In genomic region chr9:119517467-119517866, GRCm38 (mm10) we compare ENCODE assay signal across 14 mouse cellular contexts.
A peak's percentile ranks its signal among the peaks of the same experiment; 100 is the strongest.
DNase-seq lines count a peak whose midpoint lies in the region; ATAC-seq lines count a peak whose summit lies in the region.
"Had no signal": no experiment of that assay in that cellular context is flagged by ENCODE, and none has a peak within 500 bp of the region (broad histone marks: within the 10 kb centered on the region; RNA-seq: fewer than 3 reads in every experiment).

No protein-coding gene starts in this region.

- peak overlapping the region; percentile 16; the same call in 1 of the 2 replicates for H3K4me2 ChIP-seq in heart, embryonic 14.5 days (ENCODE audit: low read length)
- peak overlapping the region; percentile 27; the same call in 1 of the 2 replicates for H3K4me2 ChIP-seq in midbrain, embryonic 13.5 days (replicated peaks)
- H3K4me2 ChIP-seq in midbrain, embryonic 16.5 days (ENCODE audit: low read length) = no peak overlapping the region
- peak overlapping the region; percentile 21; the same call in 1 of the 2 replicates for H3K4me2 ChIP-seq in hindbrain, embryonic 14.5 days (replicated peaks)
- H3K4me2 ChIP-seq in neural tube, embryonic 13.5 days = peak overlapping the region; percentile 27; the same call in 1 of the 2 replicates

- peaks cover 28% of the 10 kb centered on the region for H3K36me3 ChIP-seq in heart, embryonic 14.5 days (ENCODE audit: control insufficient read depth, insufficient read depth, low read length)
- H3K36me3 ChIP-seq in midbrain, embryonic 13.5 days = no peaks in the 10 kb centered on the region
- H3K36me3 ChIP-seq in midbrain, embryonic 16.5 days (ENCODE audit: control insufficient read depth, insufficient read depth, low read length) = no peaks in the 10 kb centered on the region
- no peaks in the 10 kb centered on the region for H3K36me3 ChIP-seq in hindbrain, embryonic 14.5 days (replicated peaks; ENCODE audit: control insufficient read depth, insufficient read depth)
- no peaks in the 10 kb centered on the region for H3K36me3 ChIP-seq in neural tube, embryonic 13.5 days

- 0 out of 2 replicates have a peak overlapping the region, but pooled peaks have one; percentile 34 for H3K9ac ChIP-seq in heart, embryonic 14.5 days (ENCODE audit: low read length)
- H3K9ac ChIP-seq in midbrain, embryonic 13.5 days (replicated peaks) = peak overlapping the region; percentile 44; the same call in 1 of the 2 replicates
- H3K9ac ChIP-seq in midbrain, embryonic 16.5 days (ENCODE audit: low read depth, low read length) = no peak overlapping the region
- H3K9ac ChIP-seq in hindbrain, embryonic 14.5 days = no peak overlapping the region
- H3K9ac ChIP-seq in neural tube, embryonic 13.5 days = no peak overlapping the region
- H3K9ac ChIP-seq: liver, embryonic 14.5 days had no signal

- H3K4me3 ChIP-seq in heart, embryonic 14.5 days (ENCODE audit: control insufficient read depth in 1 of 2, insufficient read depth in 1 of 2, low read depth in 1 of 2, low read length in 2 of 2) = no peak overlapping the region
- H3K4me3 ChIP-seq in midbrain, embryonic 13.5 days (replicated peaks) = no peak overlapping the region; the same call in 1 of the 2 replicates
- H3K4me3 ChIP-seq in midbrain, embryonic 16.5 days (ENCODE audit: low read depth, low read length) = no peak overlapping the region
- H3K4me3 ChIP-seq in hindbrain, embryonic 14.5 days (replicated peaks; ENCODE audit: low read length) = no peak overlapping the region
- no peak overlapping the region for H3K4me3 ChIP-seq in neural tube, embryonic 13.5 days
- H3K4me3 ChIP-seq: layer of hippocampus, adult 2 months had no signal

- H3K27ac ChIP-seq in heart, embryonic 14.5 days (replicated peaks in 1 of 2; ENCODE audit: control insufficient read depth in 1 of 2, insufficient read depth in 1 of 2, low read depth in 2 of 2, low read length in 2 of 2) = peak overlapping the region; percentile 29 to 51; a peak in 3 of 4 replicates
- H3K27ac ChIP-seq in midbrain, embryonic 13.5 days = no peak overlapping the region
- H3K27ac ChIP-seq in midbrain, embryonic 16.5 days (ENCODE audit: low read length) = no peak overlapping the region
- H3K27ac ChIP-seq in hindbrain, embryonic 14.5 days = no peak overlapping the region
- H3K27ac ChIP-seq in neural tube, embryonic 13.5 days (replicated peaks) = no peak overlapping the region
- H3K27ac ChIP-seq: layer of hippocampus, adult 2 months; liver, embryonic 14.5 days had no signal

- 40% methylated on average over 20 of the region's 20 CpGs for WGBS in heart, embryonic 14.5 days
- 23% methylated on average over 20 of the region's 20 CpGs for WGBS in midbrain, embryonic 13.5 days
- 27% methylated on average over 20 of the region's 20 CpGs for WGBS in midbrain, embryonic 16.5 days
- 20% methylated on average over 20 of the region's 20 CpGs for WGBS in hindbrain, embryonic 14.5 days
- WGBS in neural tube, embryonic 13.5 days = 28% methylated on average over 20 of the region's 20 CpGs

- DNase-seq in heart, postnatal 4 days = no peak
- DNase-seq in hindbrain, embryonic 14.5 days (ENCODE audit: low spot score) = no peak
- DNase-seq in right cerebral cortex, postnatal 10 days (ENCODE audit: low spot score in 2 of 2) = no peak
- no peak for DNase-seq in urinary bladder, postnatal 25 days (ENCODE audit: low spot score)
- DNase-seq: adrenal gland, postnatal 10 days; cerebellum, adult 11 months; gastrocnemius, postnatal 25 days; kidney, adult 2 months had no signal

- peaks cover 9% of the 10 kb centered on the region; the same call in 1 of the 2 replicates for H3K27me3 ChIP-seq in heart, embryonic 14.5 days (ENCODE audit: control insufficient read depth, insufficient read depth, low read length)
- peaks cover 99% of the 10 kb centered on the region for H3K27me3 ChIP-seq in midbrain, embryonic 13.5 days
- peaks cover 59% of the 10 kb centered on the region for H3K27me3 ChIP-seq in midbrain, embryonic 16.5 days (ENCODE audit: control insufficient read depth, insufficient read depth, low read depth, low read length)
- 0 out of 2 replicates have a peak, but pooled peaks cover 12% of the 10 kb centered on the region for H3K27me3 ChIP-seq in hindbrain, embryonic 14.5 days (ENCODE audit: control insufficient read depth, insufficient read depth, low read length)
- H3K27me3 ChIP-seq in neural tube, embryonic 13.5 days = no peaks in the 10 kb centered on the region

- ATAC-seq in heart, embryonic 14.5 days (ENCODE audit: insufficient number of reproducible peaks, insufficient read depth, low FRiP score, low read depth) = no peak
- 0 out of 2 replicates have a peak, but pooled peaks have one; percentile 34 for ATAC-seq in midbrain, embryonic 13.5 days
- no peak for ATAC-seq in midbrain, embryonic 16.5 days
- no peak for ATAC-seq in hindbrain, embryonic 14.5 days (ENCODE audit: low FRiP score)
- no peak for ATAC-seq in neural tube, embryonic 13.5 days (ENCODE audit: low read depth)

- H3K4me1 ChIP-seq in heart, embryonic 14.5 days (ENCODE audit: control insufficient read depth in 2 of 2, insufficient read depth in 2 of 2, low read length in 2 of 2) = peaks cover 11 to 26% of the 10 kb centered on the region in 2 experiments; a peak in 3 of 4 replicates
- H3K4me1 ChIP-seq in midbrain, embryonic 13.5 days (replicated peaks) = peaks cover 18% of the 10 kb centered on the region
- H3K4me1 ChIP-seq in midbrain, embryonic 16.5 days (ENCODE audit: control insufficient read depth, insufficient read depth, low read length) = peaks cover 3% of the 10 kb centered on the region; the same call in 1 of the 2 replicates
- H3K4me1 ChIP-seq in hindbrain, embryonic 14.5 days (replicated peaks; ENCODE audit: control insufficient read depth, insufficient read depth, low read length) = peaks cover 7% of the 10 kb centered on the region; the same call in 1 of the 2 replicates
- peaks cover 12% of the 10 kb centered on the region for H3K4me1 ChIP-seq in neural tube, embryonic 13.5 days (replicated peaks)

- no peaks in the 10 kb centered on the region for H3K9me3 ChIP-seq in heart, embryonic 14.5 days (ENCODE audit: control insufficient read depth, low read length)
- no peaks in the 10 kb centered on the region for H3K9me3 ChIP-seq in midbrain, embryonic 13.5 days
- H3K9me3 ChIP-seq in midbrain, embryonic 16.5 days (replicated peaks; ENCODE audit: control insufficient read depth, low read length, poor library complexity, severe bottlenecking) = no peaks in the 10 kb centered on the region
- H3K9me3 ChIP-seq in hindbrain, embryonic 14.5 days (ENCODE audit: control insufficient read depth, low read length) = no peaks in the 10 kb centered on the region
- no peaks in the 10 kb centered on the region for H3K9me3 ChIP-seq in neural tube, embryonic 13.5 days

Comparison
In these comparisons a context has a peak if more than half of its experiments do, and no peak if none do; other contexts are left out.
1. H3K9ac ChIP-seq: peak in heart, embryonic 14.5 days (single experiment) and midbrain, embryonic 13.5 days (single experiment); none in midbrain, embryonic 16.5 days (single experiment), hindbrain, embryonic 14.5 days (single experiment) and neural tube, embryonic 13.5 days (single experiment).
2. H3K27ac ChIP-seq: peak in heart, embryonic 14.5 days (2 of 2); none in midbrain, embryonic 13.5 days (single experiment), midbrain, embryonic 16.5 days (single experiment), hindbrain, embryonic 14.5 days (single experiment) and neural tube, embryonic 13.5 days (single experiment).